Mouse (Mus musculus): Measurements from ENCODE around the gene Gm10697. TPM values are rescaled to one million over a fixed set of nuclear protein-coding genes. Genes with fewer than 3 reads are reported as not detected.

Gene Gm10697
- not detected for polyA plus RNA-seq (2014; fragmentation: Illumina TruSeq; extraction: RNeasy Lipid Tissue Mini Kit (QIAGEN cat#74804))

GRCm38 (mm10) chr3:94072544-94072943 lies at the start of gene Gm10697:
Gene Gm10697, minus strand, starts transcription at chr3:94072644.

GRCm38 (mm10) chr3:94054785-94055184 lies 17.7 kb downstream of the Gm10697 start, which contains the start of gene Gm9125:
Gene Gm9125, minus strand, starts transcription at chr3:94054885.

Other genes with a start within 250 kb of the Gm10697 start
- gene Tdpoz3, start 246.6 kb downstream of the Gm10697 start, polyA plus RNA-seq (2014; fragmentation: Illumina TruSeq; extraction: RNeasy Lipid Tissue Mini Kit (QIAGEN cat#74804)) = not detected
- gene Gm9117, start 129.1 kb downstream of the Gm10697 start, polyA plus RNA-seq (2014; fragmentation: Illumina TruSeq; extraction: RNeasy Lipid Tissue Mini Kit (QIAGEN cat#74804)) = not detected
- gene Tdpoz5, start 111.3 kb downstream of the Gm10697 start, polyA plus RNA-seq (2014; fragmentation: Illumina TruSeq; extraction: RNeasy Lipid Tissue Mini Kit (QIAGEN cat#74804)) = not detected
- gene Gm9125, start 17.8 kb downstream of the Gm10697 start, polyA plus RNA-seq (2014; fragmentation: Illumina TruSeq; extraction: RNeasy Lipid Tissue Mini Kit (QIAGEN cat#74804)) = not detected
- gene Gm10696, start 105.5 kb upstream of the Gm10697 start, polyA plus RNA-seq (2014; fragmentation: Illumina TruSeq; extraction: RNeasy Lipid Tissue Mini Kit (QIAGEN cat#74804)) = not detected
- gene Gm5286, start 124.1 kb upstream of the Gm10697 start, polyA plus RNA-seq (2014; fragmentation: Illumina TruSeq; extraction: RNeasy Lipid Tissue Mini Kit (QIAGEN cat#74804)) = 0.54 TPM
- gene Gm4778, start 191.4 kb upstream of the Gm10697 start, polyA plus RNA-seq (2014; fragmentation: Illumina TruSeq; extraction: RNeasy Lipid Tissue Mini Kit (QIAGEN cat#74804)) = not detected
- gene Them4, start 237.4 kb upstream of the Gm10697 start, polyA plus RNA-seq (2014; fragmentation: Illumina TruSeq; extraction: RNeasy Lipid Tissue Mini Kit (QIAGEN cat#74804)) = 18.2 TPM